Mouse (Mus musculus) limb, embryonic 13.5 days (tissue): Measurements from ENCODE around the gene Clmp. TPM values are rescaled to one million over a fixed set of nuclear protein-coding genes. Genes with fewer than 3 reads are reported as not detected.

Source experiments
- ATAC-seq: fragments of 200-750 bp; cut with Nextera tagmentation; 2 replicates; pipeline ENCODE4 v1.8.0; 2017; ENCODE audit warnings: low read depth, moderate number of reproducible peaks, moderate TSS enrichment; ENCODE audit not compliant: low FRiP score
- H3K27ac ChIP-seq: fragments of 300-500 bp; sonication (generic); 2 replicates; pipeline ENCODE4 v1.5.1; 2015; ENCODE audit warnings: inconsistent platforms, mild to moderate bottlenecking, moderate library complexity
- H3K27me3 ChIP-seq: fragments of 300-500 bp; sonication (generic); 2 replicates; pipeline ENCODE4 v1.6.1; 2015; ENCODE audit warnings: mild to moderate bottlenecking, inconsistent platforms
- H3K36me3 ChIP-seq: fragments of 300-500 bp; sonication (generic); 2 replicates; pipeline ENCODE4 v1.6.1; 2015; ENCODE audit warnings: inconsistent platforms, mild to moderate bottlenecking, moderate library complexity
- H3K4me1 ChIP-seq: fragments of 300-500 bp; sonication (generic); 2 replicates; pipeline ENCODE4 v1.6.1; 2015; ENCODE audit warnings: inconsistent platforms
- H3K4me2 ChIP-seq: fragments of 300-500 bp; sonication (generic); replicated peaks from 2 replicates; pipeline ENCODE4 v1.6.1; 2015; ENCODE audit warnings: inconsistent platforms, mild to moderate bottlenecking, moderate library complexity
- H3K4me3 ChIP-seq: fragments of 300-500 bp; sonication (generic); 2 replicates; pipeline ENCODE4 v1.5.1; 2015; ENCODE audit warnings: moderate library complexity, mild to moderate bottlenecking, inconsistent platforms
- H3K9ac ChIP-seq: fragments of 300-500 bp; sonication (generic); 2 replicates; pipeline ENCODE4 v1.6.1; 2015; ENCODE audit warnings: mild to moderate bottlenecking, inconsistent platforms
- H3K9me3 ChIP-seq: fragments of 300-500 bp; sonication (generic); 2 replicates; pipeline ENCODE4 v1.6.1; 2016; ENCODE audit warnings: inconsistent platforms
- WGBS: fragments of 180-500 bp; shearing (Covaris S2); methylation state at CpG from one replicate; pipeline ENCODE4 v1.1.7; 2015; 5-methylcytosine and 5-hydroxymethylcytosine counted together
- polyA plus RNA-seq: library from polyadenylated mRNA; unstranded; fragments of >200 nt; fragmentation: Nextera tagmentation; extraction: Ambion mirVana; gene quantifications from 2 replicates; pipeline ENCODE4 v1.2.1, GENCODE M21; 2015

Clmp gene
- 62.8 and 64.1 TPM in 2 replicates for polyA plus RNA-seq

GRCm38 (mm10) chr9:40685801-40686420 lies at the start of gene Clmp:
Clmp (plus strand) TSS chr9:40685962.
- ATAC-seq, result peak; percentile 83
- Histone ChIP-seq H3K27me3 (no peaks in the 10 kb centered on the region), H3K4me3 (peak within 1 kb of the TSS; percentile 90), H3K4me2 (peak within 1 kb of the TSS; percentile 92), H3K9me3 (no peaks in the 10 kb centered on the region), H3K4me1 (peaks cover 35% of the 10 kb centered on the region), H3K9ac (peak within 1 kb of the TSS; percentile 98), H3K27ac (peak within 1 kb of the TSS; percentile 100), H3K36me3 (0 out of 2 replicates have a peak, but pooled peaks cover 3% of the 10 kb centered on the region)
- under 1% methylated on average over 52 of the region's 53 CpGs for WGBS

DNA sequence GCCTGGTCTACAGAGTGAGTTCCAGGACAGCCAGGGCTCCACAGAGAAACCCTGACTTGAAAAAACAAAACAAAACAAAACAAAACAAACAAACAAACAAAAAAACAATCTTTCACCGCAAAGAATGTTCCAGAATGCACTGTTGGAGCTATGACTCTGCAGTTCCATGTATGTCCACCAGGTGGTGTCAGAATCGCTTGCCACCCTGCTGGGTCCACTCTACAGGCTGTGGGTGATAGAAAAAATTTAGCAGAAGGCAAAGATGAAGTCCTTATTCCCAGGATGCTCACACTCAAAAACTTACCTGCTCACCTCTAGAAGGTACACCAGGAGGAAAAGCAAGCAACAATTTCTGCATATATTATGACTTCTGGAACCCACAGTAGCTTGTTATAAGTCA lies 49.7 kb upstream of the Clmp start:
- 17% methylated on average over 2 of the region's 2 CpGs for WGBS
- Histone ChIP-seq H3K27me3 (no peaks in the 10 kb centered on the region), H3K36me3 (no peaks in the 10 kb centered on the region), H3K4me2 (no peak overlapping the region), H3K27ac (no peak overlapping the region), H3K4me1 (peaks cover 28% of the 10 kb centered on the region), H3K9me3 (no peaks in the 10 kb centered on the region), H3K4me3 (no peak overlapping the region), H3K9ac (no peak overlapping the region)
- ATAC-seq, result 0 out of 2 replicates have a peak, but pooled peaks have one; percentile 41

- no peak for ATAC-seq
Measured at GRCm38 (mm10) chr9:40637705-40638393, 47.9 kb upstream of the Clmp start.

GRCm38 (mm10) chr9:40638394-40639049 lies 47.2 kb upstream of the Clmp start:
- Histone ChIP-seq H3K4me2 (peak overlapping the region; percentile 68), H3K27ac (no peak overlapping the region), H3K4me1 (peaks cover 28% of the 10 kb centered on the region), H3K4me3 (peak overlapping the region; percentile 37), H3K27me3 (no peaks in the 10 kb centered on the region), H3K9me3 (no peaks in the 10 kb centered on the region), H3K9ac (peak overlapping the region; percentile 64), H3K36me3 (no peaks in the 10 kb centered on the region)
- no peak for ATAC-seq
- 7% methylated on average over 14 of the region's 14 CpGs for whole genome bisulfite sequencing

More at GRCm38 (mm10) chr9:40637705-40638393, 47.9 kb upstream of the Clmp start:
- H3K27me3 ChIP-seq, result no peaks in the 10 kb centered on the region
- whole genome bisulfite sequencing, result 19% methylated on average over 8 of the region's 8 CpGs
- no peaks in the 10 kb centered on the region for H3K9me3 ChIP-seq
- H3K27ac ChIP-seq, result no peak overlapping the region
- peak overlapping the region; percentile 64 for H3K9ac ChIP-seq
- H3K4me3 ChIP-seq, result peak overlapping the region; percentile 37
- no peaks in the 10 kb centered on the region for H3K36me3 ChIP-seq
- peak overlapping the region; percentile 68 for H3K4me2 ChIP-seq
- peaks cover 28% of the 10 kb centered on the region for H3K4me1 ChIP-seq

DNA sequence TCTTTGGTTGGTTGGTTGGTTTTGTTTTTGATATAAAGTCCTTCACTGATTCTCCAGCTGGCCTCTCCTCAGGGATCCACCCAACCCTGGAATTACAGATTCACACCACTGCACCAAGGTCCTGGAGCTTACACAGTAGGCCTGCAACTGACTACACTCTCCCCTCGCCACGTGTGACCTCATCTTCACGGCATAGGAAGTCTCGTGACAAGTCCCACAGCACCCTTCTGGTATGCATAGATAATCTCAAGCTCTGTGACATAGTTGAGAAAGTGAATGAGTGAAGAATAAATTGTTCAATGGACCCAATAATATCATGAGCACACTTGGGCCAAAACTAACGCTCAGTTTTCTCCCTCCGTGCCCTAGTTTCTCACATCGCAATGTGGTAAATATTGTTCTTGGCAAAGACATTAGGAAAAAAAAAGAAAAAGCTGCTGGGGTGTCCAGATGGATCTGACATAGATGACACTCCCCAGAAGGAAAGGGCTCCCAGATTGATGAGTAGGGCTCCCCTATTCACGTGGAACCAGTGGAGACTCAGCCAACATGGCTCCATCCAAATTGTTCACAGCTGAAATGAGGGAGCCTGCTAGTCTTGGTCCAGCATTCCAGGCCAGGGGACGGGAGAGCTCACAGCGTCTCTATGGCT lies 46.1 kb upstream of the Clmp start:
- Histone ChIP-seq H3K27me3 (no peaks in the 10 kb centered on the region), H3K36me3 (no peaks in the 10 kb centered on the region), H3K4me2 (no peak overlapping the region), H3K9ac (no peak overlapping the region), H3K4me3 (no peak overlapping the region), H3K27ac (no peak overlapping the region), H3K4me1 (peaks cover 28% of the 10 kb centered on the region), H3K9me3 (no peaks in the 10 kb centered on the region)
- ATAC-seq, result no peak
- 75% methylated on average over 10 of the region's 10 CpGs for WGBS

- no peak overlapping the region for H3K27ac ChIP-seq
- H3K27me3 ChIP-seq, result no peaks in the 10 kb centered on the region
- H3K4me1 ChIP-seq, result peaks cover 26% of the 10 kb centered on the region
- WGBS, result 49% methylated on average over 2 of the region's 2 CpGs
- no peak for ATAC-seq
- H3K36me3 ChIP-seq, result no peaks in the 10 kb centered on the region
- H3K9me3 ChIP-seq, result no peaks in the 10 kb centered on the region
- H3K4me3 ChIP-seq, result no peak overlapping the region
- no peak overlapping the region for H3K9ac ChIP-seq
- no peak overlapping the region for H3K4me2 ChIP-seq
Measured at GRCm38 (mm10) chr9:40641318-40641717, 44.4 kb upstream of the Clmp start.

DNA sequence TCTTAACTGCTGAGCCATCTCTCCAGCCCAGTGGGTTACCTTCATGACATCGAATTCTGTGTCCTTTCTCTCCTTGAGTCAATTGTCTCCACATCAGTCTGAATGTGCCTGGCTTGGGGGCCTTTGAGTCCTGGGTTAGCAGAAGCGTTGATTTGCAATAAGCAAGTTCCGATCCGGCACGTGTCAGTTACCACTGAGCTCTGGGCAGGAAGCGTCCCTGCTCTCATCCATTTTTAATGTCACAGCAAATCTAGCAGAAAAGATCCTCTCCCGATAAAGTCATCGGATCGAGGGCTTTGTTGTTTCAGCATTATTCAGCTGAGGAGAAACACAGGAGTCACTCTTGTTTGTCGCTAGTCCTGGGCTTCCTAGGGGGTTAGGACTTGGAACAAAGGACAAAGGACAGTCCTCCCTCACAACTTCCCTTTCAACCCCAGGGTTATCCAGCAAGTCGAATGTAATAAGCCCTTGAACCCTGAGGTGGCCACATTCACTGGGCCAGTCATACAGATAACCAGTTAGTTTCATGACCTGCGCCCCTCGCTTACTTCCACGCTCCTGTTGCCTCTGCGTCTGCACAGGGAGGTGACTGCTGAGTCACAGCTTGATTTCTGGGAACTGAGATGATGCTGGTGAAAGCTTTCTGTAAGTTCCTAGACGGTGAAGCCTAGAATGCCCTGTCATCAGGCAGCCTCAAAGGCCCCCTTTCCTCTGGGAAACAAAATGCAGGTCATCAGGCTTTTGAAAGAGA lies 43.1 kb upstream of the Clmp start:
- Histone ChIP-seq H3K27me3 (no peaks in the 10 kb centered on the region), H3K27ac (no peak overlapping the region), H3K4me3 (no peak overlapping the region), H3K4me2 (no peak overlapping the region), H3K9ac (no peak overlapping the region), H3K4me1 (peaks cover 12% of the 10 kb centered on the region), H3K36me3 (no peaks in the 10 kb centered on the region), H3K9me3 (no peaks in the 10 kb centered on the region)
- WGBS, result 41% methylated on average over 16 of the region's 16 CpGs
- ATAC-seq, result no peak

- no peak overlapping the region for H3K4me3 ChIP-seq
- no peak overlapping the region for H3K9ac ChIP-seq
- H3K27me3 ChIP-seq, result no peaks in the 10 kb centered on the region
- ATAC-seq, result no peak
- no peak overlapping the region for H3K27ac ChIP-seq
- WGBS, result 84% methylated on average over 3 of the region's 3 CpGs
- H3K9me3 ChIP-seq, result no peaks in the 10 kb centered on the region
- H3K36me3 ChIP-seq, result no peaks in the 10 kb centered on the region
- no peak overlapping the region for H3K4me2 ChIP-seq
- peaks cover 10% of the 10 kb centered on the region; the same call in 1 of the 2 replicates for H3K4me1 ChIP-seq
Measured at GRCm38 (mm10) chr9:40649444-40649843, 36.3 kb upstream of the Clmp start.

DNA sequence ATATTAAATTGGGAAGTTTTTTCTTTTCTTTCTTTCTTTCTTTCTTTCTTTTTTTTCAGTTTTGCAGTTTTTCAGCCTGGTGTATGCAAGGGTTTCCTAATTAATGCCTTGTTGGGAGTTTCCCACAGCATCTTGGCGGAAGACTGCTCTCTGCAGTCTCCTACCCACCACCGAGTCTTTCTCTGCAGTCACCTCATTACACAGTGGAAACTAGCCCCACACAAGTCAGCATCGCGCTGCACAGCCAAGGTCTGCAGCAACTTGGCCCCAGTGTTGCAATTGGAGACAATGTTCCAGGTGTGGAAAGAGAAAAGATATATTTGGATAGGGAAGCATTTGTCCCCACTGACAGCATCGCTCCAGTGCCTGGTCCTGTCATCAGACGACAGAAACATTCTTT lies 35.8 kb upstream of the Clmp start:
- H3K27me3 ChIP-seq, result no peaks in the 10 kb centered on the region
- H3K36me3 ChIP-seq, result no peaks in the 10 kb centered on the region
- no peak for ATAC-seq
- no peak overlapping the region for H3K4me3 ChIP-seq
- no peak overlapping the region for H3K9ac ChIP-seq
- no peaks in the 10 kb centered on the region for H3K9me3 ChIP-seq
- H3K4me2 ChIP-seq, result no peak overlapping the region
- WGBS, result 64% methylated on average over 6 of the region's 6 CpGs
- H3K27ac ChIP-seq, result no peak overlapping the region
- peaks cover 10% of the 10 kb centered on the region; the same call in 1 of the 2 replicates for H3K4me1 ChIP-seq

- Histone ChIP-seq H3K4me2 (no peak overlapping the region), H3K27ac (no peak overlapping the region), H3K27me3 (no peaks in the 10 kb centered on the region), H3K36me3 (no peaks in the 10 kb centered on the region), H3K4me1 (peaks cover 10% of the 10 kb centered on the region; the same call in 1 of the 2 replicates), H3K9ac (no peak overlapping the region), H3K4me3 (no peak overlapping the region), H3K9me3 (no peaks in the 10 kb centered on the region)
- WGBS, result 84% methylated on average over 4 of the region's 4 CpGs
- no peak for ATAC-seq
Measured at GRCm38 (mm10) chr9:40651239-40651859, 34.4 kb upstream of the Clmp start.

- no peaks in the 10 kb centered on the region for H3K9me3 ChIP-seq
- no peak overlapping the region for H3K27ac ChIP-seq
- H3K4me3 ChIP-seq, result no peak overlapping the region
- no peak for ATAC-seq
- H3K9ac ChIP-seq, result no peak overlapping the region
- H3K36me3 ChIP-seq, result no peaks in the 10 kb centered on the region
- no peak overlapping the region for H3K4me2 ChIP-seq
- 20% methylated on average over 9 of the region's 9 CpGs for WGBS
- no peaks in the 10 kb centered on the region for H3K27me3 ChIP-seq
- H3K4me1 ChIP-seq, result peaks cover 10% of the 10 kb centered on the region; the same call in 1 of the 2 replicates
Measured at GRCm38 (mm10) chr9:40652757-40653156, 33.0 kb upstream of the Clmp start.
